27 mouse cellular contexts compared by ENCODE assay signal in the genomic region with DNA sequence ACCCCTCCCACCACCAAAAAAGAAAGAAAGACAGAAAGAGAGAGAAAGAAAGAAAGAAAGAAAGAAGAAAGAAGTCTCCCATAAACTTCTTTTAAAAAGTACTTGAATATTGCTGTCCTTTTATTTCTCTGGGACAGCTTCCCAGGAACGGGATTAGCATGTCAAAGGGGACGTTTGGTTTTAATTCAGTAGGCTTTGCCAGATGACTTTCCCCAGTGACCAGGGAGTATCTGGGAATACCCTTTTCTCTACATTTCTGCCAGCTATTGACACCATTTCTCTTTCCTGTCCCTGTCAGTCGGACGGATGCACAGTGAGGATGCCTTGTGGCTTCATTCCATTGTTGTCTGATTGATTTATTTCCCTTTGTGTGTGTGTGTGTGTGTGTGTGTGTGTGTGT. TPM values are rescaled to one million over a fixed set of nuclear protein-coding genes. Genes with fewer than 3 reads are reported as not detected.
DNase-seq lines count a peak whose midpoint lies in the region; ATAC-seq and TF ChIP-seq lines count a peak whose summit lies in the region.
"Had no signal": no experiment of that assay in that cellular context is flagged by ENCODE, and none has a peak within 500 bp of the region (broad histone marks: within the 10 kb centered on the region; RNA-seq: fewer than 3 reads in every experiment).

No protein-coding gene starts in this region.

- no peak overlapping the region for H3K4me2 ChIP-seq in intestine, embryonic 16.5 days (ENCODE audit: low read depth, low read length)
- no peak overlapping the region for H3K4me2 ChIP-seq in intestine, embryonic 15.5 days (replicated peaks)
- H3K4me2 ChIP-seq: embryonic facial prominence, embryonic 13.5 days; forebrain, embryonic 12.5 days; heart, embryonic 15.5 days; limb, embryonic 12.5 days; liver, embryonic 13.5 days; midbrain, embryonic 11.5 days; neural tube, embryonic 13.5 days had no signal

- no peak for ATAC-seq in intestine, embryonic 16.5 days
- ATAC-seq in intestine, embryonic 15.5 days = no peak
- ATAC-seq: hindbrain, embryonic 16.5 days had no signal

- DNase-seq in adrenal gland, postnatal 10 days = peak; percentile 32
- no peak for DNase-seq in adrenal gland, postnatal 4 days (ENCODE audit: low spot score in 2 of 2)
- DNase-seq in liver, adult 2 months (ENCODE audit: extremely low read depth, low read depth, low spot score) = peak; percentile 37
- no peak for DNase-seq in liver
- DNase-seq in right cerebral cortex, postnatal 14 days = no peak
- DNase-seq: cerebellum, adult 8-10 months; cerebellum, postnatal 36 days; embryo, embryonic 11 days; liver, embryonic 13.5 days; lung, adult 2 months; lung, postnatal 14 days; retina, postnatal 1 day had no signal

- no peak overlapping the region for H3K9ac ChIP-seq in intestine, embryonic 16.5 days (ENCODE audit: low read depth, low read length)
- no peak overlapping the region for H3K9ac ChIP-seq in intestine, embryonic 15.5 days
- no peak overlapping the region for H3K9ac ChIP-seq in liver, adult 2 months (ENCODE audit: low read depth, low read length)
- H3K9ac ChIP-seq: embryonic facial prominence, embryonic 13.5 days; forebrain, embryonic 12.5 days; heart, embryonic 15.5 days; limb, embryonic 12.5 days; liver, embryonic 13.5 days; neural tube, embryonic 13.5 days had no signal

- 0 out of 2 replicates have a peak, but pooled peaks cover 2% of the 10 kb centered on the region for H3K4me1 ChIP-seq in intestine, embryonic 16.5 days (ENCODE audit: control insufficient read depth, insufficient read depth, low read length)
- H3K4me1 ChIP-seq in intestine, embryonic 15.5 days (replicated peaks) = 0 out of 2 replicates have a peak, but pooled peaks cover 2% of the 10 kb centered on the region
- H3K4me1 ChIP-seq in liver, adult 2 months (ENCODE audit: control insufficient read depth, insufficient read depth, low read length) = no peaks in the 10 kb centered on the region
- no peaks in the 10 kb centered on the region for H3K4me1 ChIP-seq in small intestine, adult 2 months (ENCODE audit: control insufficient read depth, insufficient read depth, insufficient read length, low read length)
- H3K4me1 ChIP-seq: embryonic facial prominence, embryonic 13.5 days; limb, embryonic 12.5 days; liver, embryonic 13.5 days; neural tube, embryonic 13.5 days had no signal

- no peak overlapping the region for H3K4me3 ChIP-seq in intestine, embryonic 16.5 days (ENCODE audit: low read length)
- H3K4me3 ChIP-seq in intestine, embryonic 15.5 days (replicated peaks) = no peak overlapping the region
- H3K4me3 ChIP-seq in liver, adult 2 months (ENCODE audit: insufficient read depth, low read depth, low read length) = no peak overlapping the region
- no peak overlapping the region for H3K4me3 ChIP-seq in small intestine, adult 2 months (ENCODE audit: low read depth, low read length)
- H3K4me3 ChIP-seq: embryonic facial prominence, embryonic 13.5 days; erythroblast, embryonic 14.5 days; forebrain, embryonic 12.5 days; heart, embryonic 15.5 days; limb, embryonic 12.5 days; liver, embryonic 13.5 days; neural tube, embryonic 13.5 days had no signal

- TF ChIP-seq CTCF in liver, adult 2 months (IDR thresholded peaks at IDR 0.05; ENCODE audit: low read depth, low read length) = no peak
- TF ChIP-seq CTCF in small intestine, adult 2 months (IDR thresholded peaks at IDR 0.05; ENCODE audit: extremely low read depth, insufficient read length, insufficient replicate concordance, low read depth, low read length) = no peak

- no peaks in the 10 kb centered on the region for H3K9me3 ChIP-seq in intestine, embryonic 16.5 days (ENCODE audit: control insufficient read depth, low read length)
- no peaks in the 10 kb centered on the region for H3K9me3 ChIP-seq in intestine, embryonic 15.5 days
- H3K9me3 ChIP-seq: embryonic facial prominence, embryonic 13.5 days; forebrain, embryonic 12.5 days; heart, embryonic 15.5 days; limb, embryonic 12.5 days; liver, embryonic 13.5 days; neural tube, embryonic 13.5 days had no signal

- H3K36me3 ChIP-seq in intestine, embryonic 16.5 days (ENCODE audit: control insufficient read depth, insufficient read depth, low read length) = no peaks in the 10 kb centered on the region
- H3K36me3 ChIP-seq in intestine, embryonic 15.5 days = no peaks in the 10 kb centered on the region
- no peaks in the 10 kb centered on the region for H3K36me3 ChIP-seq in liver, adult 2 months (ENCODE audit: control insufficient read depth, insufficient read depth, low read length)
- H3K36me3 ChIP-seq in small intestine, adult 2 months (ENCODE audit: control insufficient read depth, insufficient read depth, low read length) = no peaks in the 10 kb centered on the region
- H3K36me3 ChIP-seq: embryonic facial prominence, embryonic 13.5 days; forebrain, embryonic 12.5 days; heart, embryonic 15.5 days; limb, embryonic 12.5 days; liver, embryonic 13.5 days; neural tube, embryonic 13.5 days had no signal

- H3K27ac ChIP-seq in intestine, embryonic 16.5 days (ENCODE audit: low read length) = peak overlapping the region; percentile 37; the same call in 1 of the 2 replicates
- no peak overlapping the region for H3K27ac ChIP-seq in intestine, embryonic 15.5 days
- no peak overlapping the region for H3K27ac ChIP-seq in liver, adult 2 months (replicated peaks; ENCODE audit: insufficient read depth, low read depth, low read length)
- peak overlapping the region; percentile 45; the same call in 1 of the 2 replicates for H3K27ac ChIP-seq in small intestine, adult 2 months (ENCODE audit: insufficient read depth, low read depth, low read length)
- H3K27ac ChIP-seq: embryonic facial prominence, embryonic 13.5 days; forebrain, embryonic 12.5 days; heart, embryonic 15.5 days; limb, embryonic 12.5 days; liver, embryonic 13.5 days; neural tube, embryonic 13.5 days had no signal

- TF ChIP-seq POLR2A in liver, adult 2 months (IDR thresholded peaks at IDR 0.05; ENCODE audit: extremely low read depth, insufficient read depth, low read length) = no peak
- no peak for TF ChIP-seq POLR2A in small intestine, adult 2 months (IDR thresholded peaks at IDR 0.05; ENCODE audit: low read depth, low read length)

- H3K79me2 ChIP-seq in liver, adult 2 months (ENCODE audit: control insufficient read depth, insufficient read depth, low read length) = no peaks in the 10 kb centered on the region

- WGBS in intestine, embryonic 16.5 days = 51% methylated on average over 4 of the region's 4 CpGs
- WGBS in intestine, embryonic 15.5 days = 54% methylated on average over 4 of the region's 4 CpGs
- WGBS in liver, adult 2 months = 46% methylated on average over 4 of the region's 4 CpGs
- 71% methylated on average over 4 of the region's 4 CpGs for WGBS in small intestine, adult 2 months

- H3K27me3 ChIP-seq in intestine, embryonic 16.5 days (replicated peaks; ENCODE audit: control insufficient read depth, insufficient read depth, low read length) = no peaks in the 10 kb centered on the region
- no peaks in the 10 kb centered on the region for H3K27me3 ChIP-seq in intestine, embryonic 15.5 days (replicated peaks)
- no peaks in the 10 kb centered on the region; the same call in 1 of the 2 replicates for H3K27me3 ChIP-seq in liver, adult 2 months (ENCODE audit: control insufficient read depth, insufficient read depth, low read length)
- no peaks in the 10 kb centered on the region for H3K27me3 ChIP-seq in small intestine, adult 2 months (ENCODE audit: control insufficient read depth, insufficient read depth, low read length)
- H3K27me3 ChIP-seq: embryonic facial prominence, embryonic 13.5 days; forebrain, embryonic 12.5 days; heart, embryonic 15.5 days; limb, embryonic 12.5 days; neural tube, embryonic 13.5 days had no signal

RNA-seq across cellular contexts. Expression of gene Hcar2, which starts 21.5 kb away (rescaled TPM):
- 1 to 10 TPM; 1.4 to 2.3 TPM for total RNA-seq in adrenal gland, postnatal 10 days (2021)
- total RNA-seq in adrenal gland, postnatal 4 days (2021) = 1 to 10 TPM in 1 of 2 experiments, under 1 TPM in 1; 0.59 to 1.4 TPM
- polyA plus RNA-seq in intestine, embryonic 16.5 days (2015; fragmentation: Nextera tagmentation; extraction: Ambion mirVana) = 0.11 TPM in 1 of 2 replicates, not detected in the other
- 0.09 TPM in 1 of 2 replicates, not detected in the other for polyA plus RNA-seq in intestine, embryonic 15.5 days (2015; fragmentation: Nextera tagmentation; extraction: Ambion mirVana)
- 0.18 and 1.1 TPM in 2 replicates for total RNA-seq in liver, adult 2 months (2014; rRNA removed)
- polyA plus RNA-seq in liver, adult 2 months (2012; rRNA removed) = 0.25 and 0.32 TPM in 2 replicates
- polyA plus RNA-seq in small intestine, adult 2 months (2012; rRNA removed) = 0.30 and 0.65 TPM in 2 replicates
- total RNA-seq: left cerebral cortex, postnatal 14 days had no signal
- polyA plus RNA-seq: erythroblast, embryonic 14.5 days; forebrain, embryonic 12.5 days; hindbrain, embryonic 16.5 days; kidney, embryonic 16.5 days; midbrain, embryonic 11.5 days; neural tube, embryonic 13.5 days had no signal

RNA-seq across cellular contexts. Expression of gene Hcar1, which starts 36.0 kb away (rescaled TPM):
- total RNA-seq in adrenal gland, postnatal 10 days (2021) = 10 to 100 TPM in 1 of 2 experiments, 1 to 10 TPM in 1; 8.1 to 17.5 TPM
- 1 to 10 TPM; 7.2 to 9.6 TPM for total RNA-seq in adrenal gland, postnatal 4 days (2021)
- polyA plus RNA-seq in intestine, embryonic 16.5 days (2015; fragmentation: Nextera tagmentation; extraction: Ambion mirVana) = 3.2 and 3.4 TPM in 2 replicates
- polyA plus RNA-seq in intestine, embryonic 15.5 days (2015; fragmentation: Nextera tagmentation; extraction: Ambion mirVana) = 2.3 and 2.8 TPM in 2 replicates
- under 0.01 and 0.09 TPM in 2 replicates for total RNA-seq in liver, adult 2 months (2014; rRNA removed)
- polyA plus RNA-seq in liver, adult 2 months (2012; rRNA removed) = 0.04 TPM in 1 of 2 replicates, not detected in the other
- polyA plus RNA-seq in small intestine, adult 2 months (2012; rRNA removed) = 1.2 and 3.9 TPM in 2 replicates
- total RNA-seq: hematopoietic stem cell, adult 5-6 weeks; megakaryocyte progenitor cell, adult 5-6 weeks had no signal
- polyA plus RNA-seq: erythroblast, embryonic 14.5 days; limb, embryonic 12.5 days; midbrain, embryonic 11.5 days had no signal

Comparison
In these comparisons a context has a peak if more than half of its experiments do, and no peak if none do; other contexts are left out.
1. DNase-seq: peak in adrenal gland, postnatal 10 days (single experiment) and liver, adult 2 months (single experiment); none in adrenal gland, postnatal 4 days (0 of 2), liver (single experiment) and right cerebral cortex, postnatal 14 days (single experiment).
2. H3K27ac ChIP-seq: peak in intestine, embryonic 16.5 days (single experiment) and small intestine, adult 2 months (single experiment); none in intestine, embryonic 15.5 days (single experiment) and liver, adult 2 months (single experiment).